Mouse (Mus musculus) intestine, embryonic 16.5 days (tissue): ENCODE results near the gene Suv39h1. TPM values are rescaled to one million over a fixed set of nuclear protein-coding genes. Genes with fewer than 3 reads are reported as not detected.
A peak's percentile ranks its signal among the peaks of the same experiment; 100 is the strongest.
"Not testable (repeated sequence)": the region's sequence is repeated elsewhere in the genome, so short reads cannot be mapped to it uniquely, and the experiment has no call there.

Source experiments
- ATAC-seq: fragments of 200-750 bp; cut with Nextera tagmentation; 2 replicates; pipeline ENCODE4 v1.8.0; 2017; ENCODE audit warnings: moderate TSS enrichment, moderate library complexity
- H3K27ac ChIP-seq: fragments of 300-500 bp; sonication (generic); 2 replicates; pipeline ENCODE4 v1.5.1; 2014; ENCODE audit warnings: mild to moderate bottlenecking, low read length
- H3K27me3 ChIP-seq: fragments of 300-500 bp; sonication (generic); replicated peaks from 2 replicates; pipeline ENCODE4 v1.6.1; 2014; ENCODE audit warnings: low read length, control low read depth, mixed read lengths; ENCODE audit not compliant: control insufficient read depth, insufficient read depth
- H3K36me3 ChIP-seq: fragments of 300-500 bp; sonication (generic); 2 replicates; pipeline ENCODE4 v1.6.1; 2014; ENCODE audit warnings: low read length, control low read depth; ENCODE audit not compliant: control insufficient read depth, insufficient read depth
- H3K4me1 ChIP-seq: fragments of 300-500 bp; sonication (generic); 2 replicates; pipeline ENCODE4 v1.6.1; 2014; ENCODE audit warnings: low read length, control low read depth, mixed read lengths; ENCODE audit not compliant: control insufficient read depth, insufficient read depth
- H3K4me2 ChIP-seq: fragments of 300-500 bp; sonication (generic); 2 replicates; pipeline ENCODE4 v1.6.1; 2014; ENCODE audit warnings: low read depth, low read length, control low read depth
- H3K4me3 ChIP-seq: fragments of 300-500 bp; sonication (generic); 2 replicates; pipeline ENCODE4 v1.5.1; 2014; ENCODE audit warnings: mild to moderate bottlenecking, low read length
- H3K9ac ChIP-seq: fragments of 300-500 bp; sonication (generic); 2 replicates; pipeline ENCODE4 v1.6.1; 2014; ENCODE audit warnings: low read depth, low read length
- H3K9me3 ChIP-seq: fragments of 300-500 bp; sonication (generic); 2 replicates; pipeline ENCODE4 v1.6.1; 2016; ENCODE audit warnings: low read length, control low read depth; ENCODE audit not compliant: control insufficient read depth
- WGBS: fragments of 180-500 bp; shearing (Covaris S2); extraction: QIAGEN DNeasy Blood & Tissue Kit; methylation state at CpG from one replicate; pipeline ENCODE4 v1.1.7; 2014; 5-methylcytosine and 5-hydroxymethylcytosine counted together
- polyA plus RNA-seq: library from polyadenylated mRNA; unstranded; fragments of >200 nt; fragmentation: Nextera tagmentation; extraction: Ambion mirVana; gene quantifications from 2 replicates; pipeline ENCODE4 v1.2.1, GENCODE M21; 2015

Suv39h1 gene
- polyA plus RNA-seq, 1 experiment from 2014 or later: 43.7 TPM

DNA sequence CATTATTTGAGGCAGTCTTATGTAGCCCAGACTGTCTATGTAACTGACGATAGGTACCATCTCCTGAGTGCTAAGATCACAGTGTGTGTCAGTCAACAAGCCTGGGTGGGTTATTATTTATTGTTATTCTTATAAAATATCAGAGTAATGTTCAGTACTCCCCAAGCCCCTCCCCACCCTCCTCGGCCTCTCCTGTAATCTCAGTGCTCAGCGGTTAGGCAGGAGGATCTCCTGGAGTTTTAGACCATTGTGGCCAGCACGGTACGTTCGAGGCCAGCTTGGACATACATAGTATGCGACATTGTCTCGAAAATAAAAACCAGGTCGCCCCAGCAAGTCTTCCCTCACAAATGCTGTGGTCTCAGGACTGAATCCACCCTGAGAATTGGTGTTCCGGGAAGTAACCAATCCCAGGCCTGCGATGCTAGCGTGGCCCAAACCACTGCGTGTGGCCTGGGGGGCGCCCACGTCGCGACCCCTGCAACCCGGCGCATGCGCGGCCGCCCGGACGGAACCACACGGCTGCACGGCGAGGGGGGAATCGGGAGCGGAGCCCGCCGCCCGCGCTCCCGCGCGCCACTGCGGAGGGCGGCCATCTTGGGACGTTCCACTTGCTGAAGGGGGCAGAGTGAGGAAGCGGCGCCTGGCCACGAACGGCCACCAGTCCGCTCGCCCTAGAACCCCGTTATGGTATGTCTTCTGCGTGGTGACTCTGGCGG, 21.7 kb upstream of the Suv39h1 start:
- not testable (repeated sequence) for H3K27me3 ChIP-seq, H3K27ac ChIP-seq, H3K4me1 ChIP-seq, H3K36me3 ChIP-seq, H3K9me3 ChIP-seq, H3K9ac ChIP-seq
- ATAC-seq: peak; percentile 91
- H3K4me3 ChIP-seq: peak overlapping the region; percentile 37
- WGBS: 6% methylated on average over 19 of the region's 48 CpGs
- peak overlapping the region; percentile 25; the same call in 1 of the 2 replicates for H3K4me2 ChIP-seq

DNA sequence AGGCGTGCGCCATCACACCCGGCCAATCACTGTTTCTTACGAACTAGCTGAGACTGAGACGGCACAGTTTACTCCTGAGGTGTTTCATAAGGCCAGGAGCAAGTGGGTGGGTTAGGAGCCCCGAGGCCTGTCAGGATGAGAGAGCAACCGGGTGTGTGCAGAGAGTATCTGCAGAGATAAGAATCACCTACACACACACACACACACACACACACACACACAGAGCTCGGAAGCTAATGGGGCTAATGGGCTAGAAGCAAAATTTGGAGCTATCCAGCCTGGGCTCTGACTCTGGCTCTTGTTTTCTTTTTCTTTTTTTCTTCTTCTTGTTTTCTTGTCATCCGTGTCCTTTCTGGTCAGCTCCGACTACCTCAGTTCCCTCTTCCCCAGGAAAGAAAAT, 21.0 kb upstream of the Suv39h1 start:
- no peaks in the 10 kb centered on the region for H3K27me3 ChIP-seq
- H3K4me2 ChIP-seq: 0 out of 2 replicates have a peak overlapping the region, but pooled peaks have one; percentile 25
- H3K9me3 ChIP-seq: no peaks in the 10 kb centered on the region
- H3K9ac ChIP-seq: no peak overlapping the region
- no peaks in the 10 kb centered on the region for H3K36me3 ChIP-seq
- no peak for ATAC-seq
- WGBS: 72% methylated on average over 10 of the region's 10 CpGs
- no peak overlapping the region for H3K4me3 ChIP-seq
- peaks cover under 1% of the 10 kb centered on the region; the same call in 1 of the 2 replicates for H3K4me1 ChIP-seq
- no peak overlapping the region for H3K27ac ChIP-seq

DNA sequence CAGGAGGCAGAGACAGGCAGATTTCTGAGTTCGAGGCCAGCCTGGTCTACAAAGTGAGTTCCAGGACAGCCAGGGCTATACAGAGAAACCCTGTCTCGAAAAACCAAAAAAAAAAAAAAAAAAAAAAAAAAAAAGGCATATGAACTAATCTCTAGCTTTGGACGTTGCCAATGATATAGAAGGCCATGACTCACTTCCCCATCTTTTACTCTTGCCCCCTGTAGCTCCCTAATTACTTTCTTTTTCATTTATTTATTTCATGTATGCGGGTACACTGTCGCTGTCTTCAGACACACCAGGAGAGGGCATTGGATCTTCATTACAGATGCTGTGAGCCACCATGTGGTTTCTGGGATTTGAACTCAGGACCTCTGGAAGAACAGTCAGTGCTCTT, 16.4 kb upstream of the Suv39h1 start:
- not testable (repeated sequence) for H3K4me3 ChIP-seq, H3K36me3 ChIP-seq, H3K4me2 ChIP-seq, H3K9ac ChIP-seq, ATAC-seq, H3K27me3 ChIP-seq, H3K4me1 ChIP-seq, H3K27ac ChIP-seq, H3K9me3 ChIP-seq
- WGBS: 80% methylated on average over 4 of the region's 5 CpGs

DNA sequence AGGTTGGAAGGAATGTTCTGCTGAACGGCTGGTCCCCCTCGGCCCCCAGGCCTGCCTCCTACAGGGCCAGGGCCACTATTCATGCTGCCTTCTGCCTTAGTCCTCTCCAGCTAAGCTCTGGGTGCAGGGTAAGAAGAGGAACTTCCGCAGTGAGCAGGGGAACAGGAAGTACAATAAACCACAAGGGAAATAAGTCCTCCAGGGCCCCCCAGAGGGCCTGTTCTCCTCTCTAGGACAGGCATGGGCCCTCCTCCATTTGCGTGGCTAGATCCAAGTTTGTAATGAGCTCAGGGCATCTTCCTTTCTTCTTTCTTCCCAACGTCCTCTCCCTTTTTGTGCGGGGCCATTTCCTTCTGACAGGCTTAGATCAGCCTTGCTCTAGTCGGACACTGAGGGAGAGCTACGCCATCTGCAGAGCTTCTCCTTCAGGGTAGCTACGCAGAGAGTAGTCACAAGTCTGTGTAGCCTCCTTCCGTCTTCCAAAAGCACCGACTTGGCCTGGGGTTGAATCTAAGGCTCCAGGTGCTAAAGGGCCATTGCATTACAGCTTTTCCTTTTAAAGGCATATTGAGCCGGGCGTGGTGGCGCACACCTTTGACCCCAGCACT, 15.9 kb upstream of the Suv39h1 start, which contains the start of gene Was:
Was (minus strand) TSS at position 153 of the 608 bp plus-strand sequence.
- 88% methylated on average over 14 of the region's 14 CpGs for WGBS
- Histone ChIP-seq H3K4me3 (no peak within 1 kb of the TSS), H3K27ac (no peak within 1 kb of the TSS), H3K36me3 (no peaks in the 10 kb centered on the region), H3K9me3 (no peaks in the 10 kb centered on the region), H3K4me2 (no peak within 1 kb of the TSS), H3K27me3 (no peaks in the 10 kb centered on the region), H3K4me1 (no peaks in the 10 kb centered on the region), H3K9ac (no peak within 1 kb of the TSS)
- no peak for ATAC-seq

DNA sequence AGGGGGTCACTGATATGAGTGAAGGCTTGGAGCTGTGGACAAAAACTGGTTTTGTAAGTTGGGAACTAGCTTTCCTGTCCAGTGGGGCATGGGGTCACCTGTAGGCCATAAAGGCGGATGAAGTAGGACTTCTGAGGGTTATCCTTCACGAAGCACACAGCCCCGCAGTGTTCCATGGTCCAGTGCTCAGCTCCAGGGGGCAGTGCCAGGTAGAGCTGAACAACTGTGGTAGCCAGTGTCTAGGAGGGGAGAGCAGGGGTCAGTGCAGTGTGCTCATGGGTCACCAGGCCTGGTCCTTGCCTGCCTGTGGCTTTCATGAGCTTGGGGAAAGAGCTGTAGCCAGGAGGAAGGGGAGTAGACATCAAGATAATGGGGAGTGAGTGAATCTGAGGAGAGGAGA, 15.2 kb upstream of the Suv39h1 start:
- no peak overlapping the region for H3K4me3 ChIP-seq
- WGBS: 97% methylated on average over 3 of the region's 3 CpGs

DNA sequence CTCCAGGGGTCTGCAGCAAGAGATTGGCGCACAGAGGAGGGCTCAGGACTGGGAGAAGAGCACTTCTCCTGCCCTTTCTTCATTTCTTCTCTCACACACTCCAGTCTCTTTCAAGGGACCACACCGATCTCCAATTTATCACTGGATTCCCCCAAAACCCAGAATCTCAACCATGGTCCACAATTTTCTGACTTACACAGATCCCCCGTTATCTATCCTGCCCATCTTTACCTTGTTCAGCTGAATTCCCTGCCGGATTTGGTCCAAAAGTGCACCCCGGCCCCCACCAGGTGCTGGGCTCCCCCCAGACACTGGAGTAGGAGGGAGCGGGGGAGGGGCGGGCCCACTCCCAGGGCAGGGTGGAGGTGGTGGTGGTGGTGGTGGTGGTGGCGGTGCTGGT, 11.1 kb upstream of the Suv39h1 start:
- Histone ChIP-seq H3K4me3 (no peak overlapping the region), H3K27ac (no peak overlapping the region), H3K4me2 (no peak overlapping the region), H3K27me3 (no peaks in the 10 kb centered on the region), H3K9ac (no peak overlapping the region), H3K9me3 (no peaks in the 10 kb centered on the region), H3K4me1 (no peaks in the 10 kb centered on the region), H3K36me3 (no peaks in the 10 kb centered on the region)
- WGBS: 78% methylated on average over 7 of the region's 8 CpGs
- no peak for ATAC-seq

More for the DNA sequence above, 15.2 kb upstream of the Suv39h1 start:
- Histone ChIP-seq H3K9ac (no peak overlapping the region), H3K4me2 (no peak overlapping the region), H3K4me1 (no peaks in the 10 kb centered on the region), H3K27ac (no peak overlapping the region), H3K36me3 (no peaks in the 10 kb centered on the region), H3K9me3 (no peaks in the 10 kb centered on the region), H3K27me3 (no peaks in the 10 kb centered on the region)
- ATAC-seq: no peak

DNA sequence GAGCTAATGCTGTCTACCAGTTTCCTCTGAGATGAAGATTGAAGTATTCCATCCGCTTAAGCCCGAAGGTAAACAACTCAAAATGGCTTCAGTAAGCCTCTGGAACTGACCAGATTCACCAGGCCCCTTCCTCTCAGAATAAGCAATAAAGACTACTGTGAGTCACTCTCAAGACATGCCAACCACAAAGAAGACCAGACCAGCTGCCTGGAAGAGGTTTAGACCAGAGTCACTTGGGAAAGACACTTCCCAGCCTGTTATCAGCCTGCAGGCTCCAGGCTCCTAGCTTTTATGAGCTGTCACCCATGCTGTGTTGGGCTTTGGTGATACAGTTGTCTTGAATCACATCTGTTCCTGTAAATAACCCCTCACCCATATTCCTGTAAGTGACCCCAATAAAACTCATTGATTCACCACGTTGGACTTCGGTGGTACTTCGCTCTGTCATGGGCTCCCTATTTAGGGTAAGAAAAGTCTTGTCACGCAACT, 10.3 kb upstream of the Suv39h1 start:
- H3K9me3 ChIP-seq: no peaks in the 10 kb centered on the region
- H3K36me3 ChIP-seq: no peaks in the 10 kb centered on the region
- H3K4me3 ChIP-seq: no peak overlapping the region
- no peaks in the 10 kb centered on the region for H3K27me3 ChIP-seq
- WGBS: 70% methylated on average over 6 of the region's 6 CpGs
- H3K4me1 ChIP-seq: no peaks in the 10 kb centered on the region
- H3K27ac ChIP-seq: no peak overlapping the region
- H3K4me2 ChIP-seq: no peak overlapping the region
- ATAC-seq: no peak
- no peak overlapping the region for H3K9ac ChIP-seq

DNA sequence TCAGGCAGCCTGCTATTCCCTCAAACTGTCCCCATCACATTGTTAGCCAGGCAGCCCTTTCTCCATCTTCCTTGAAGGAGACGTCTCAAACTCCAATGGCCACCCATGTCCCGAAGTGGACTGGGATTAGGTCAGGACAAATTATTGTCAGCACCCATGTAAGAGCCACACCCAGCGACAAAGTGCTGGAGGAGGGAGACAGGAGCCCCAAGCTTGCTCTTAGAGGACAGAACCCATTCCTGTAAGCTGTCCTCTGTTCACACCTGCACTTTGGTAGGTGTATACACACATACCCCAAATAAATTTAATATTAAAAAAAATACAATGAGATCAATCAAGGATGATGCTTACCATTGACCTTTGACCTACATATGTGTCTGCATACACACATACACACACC, 544 bp upstream of the Suv39h1 start:
- H3K4me2 ChIP-seq: peak overlapping the region; percentile 41
- peak overlapping the region; percentile 62 for H3K4me3 ChIP-seq
- 0 out of 2 replicates have a peak, but pooled peaks cover 4% of the 10 kb centered on the region for H3K36me3 ChIP-seq
- peak overlapping the region; percentile 49; the same call in 1 of the 2 replicates for H3K27ac ChIP-seq
- H3K9me3 ChIP-seq: no peaks in the 10 kb centered on the region
- H3K9ac ChIP-seq: peak overlapping the region; percentile 59
- H3K4me1 ChIP-seq: 0 out of 2 replicates have a peak, but pooled peaks cover 2% of the 10 kb centered on the region
- peak; percentile 12 for ATAC-seq
- H3K27me3 ChIP-seq: no peaks in the 10 kb centered on the region
- WGBS: 26% methylated on average over 3 of the region's 3 CpGs

DNA sequence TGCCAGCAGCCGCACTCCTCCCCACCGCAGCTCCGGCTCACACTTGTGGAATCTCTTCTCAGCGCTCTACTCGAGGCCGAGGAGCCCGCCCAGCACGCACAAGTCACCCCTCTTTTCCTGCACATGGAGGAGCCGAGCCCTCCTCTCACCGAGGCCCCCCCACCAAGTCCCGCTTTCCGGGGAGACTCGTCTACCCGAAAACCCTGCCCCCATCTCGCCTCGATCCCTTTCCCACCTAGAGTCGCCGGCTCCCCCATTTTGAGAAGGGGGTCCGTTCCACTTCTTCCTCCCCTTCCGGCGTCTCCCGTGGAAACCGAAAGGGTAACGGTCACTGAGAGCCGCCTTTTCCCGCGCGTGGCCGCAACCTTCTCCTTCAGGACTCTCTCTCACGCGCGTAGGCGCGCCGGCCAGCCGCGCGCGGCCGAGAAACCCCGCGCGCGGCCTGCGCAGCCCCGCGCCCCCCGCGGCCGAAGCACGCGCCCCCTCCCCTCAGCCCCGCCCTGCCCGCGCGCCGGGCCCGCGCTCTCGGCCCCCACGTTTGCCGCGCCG, 605 bp downstream of the Suv39h1 start:
- peak overlapping the region; percentile 62 for H3K4me3 ChIP-seq
- H3K27me3 ChIP-seq: no peaks in the 10 kb centered on the region
- WGBS: 30% methylated on average over 53 of the region's 64 CpGs
- ATAC-seq: peak; percentile 9; the same call in 1 of the 2 replicates
- peak overlapping the region; percentile 73 for H3K9ac ChIP-seq
- H3K9me3 ChIP-seq: no peaks in the 10 kb centered on the region
- H3K4me2 ChIP-seq: peak overlapping the region; percentile 48
- H3K27ac ChIP-seq: peak overlapping the region; percentile 81
- 0 out of 2 replicates have a peak, but pooled peaks cover 6% of the 10 kb centered on the region for H3K36me3 ChIP-seq
- H3K4me1 ChIP-seq: 0 out of 2 replicates have a peak, but pooled peaks cover 2% of the 10 kb centered on the region
